Mouse (Mus musculus): ENCODE results near the gene Psmg3. TPM values are rescaled to one million over a fixed set of nuclear protein-coding genes. Genes with fewer than 3 reads are reported as not detected.
A peak's percentile ranks its signal among the peaks of the same experiment; 100 is the strongest.

Gene Psmg3
- polyA plus RNA-seq, 1 experiment from 2014 or later = 91.9 TPM

DNA sequence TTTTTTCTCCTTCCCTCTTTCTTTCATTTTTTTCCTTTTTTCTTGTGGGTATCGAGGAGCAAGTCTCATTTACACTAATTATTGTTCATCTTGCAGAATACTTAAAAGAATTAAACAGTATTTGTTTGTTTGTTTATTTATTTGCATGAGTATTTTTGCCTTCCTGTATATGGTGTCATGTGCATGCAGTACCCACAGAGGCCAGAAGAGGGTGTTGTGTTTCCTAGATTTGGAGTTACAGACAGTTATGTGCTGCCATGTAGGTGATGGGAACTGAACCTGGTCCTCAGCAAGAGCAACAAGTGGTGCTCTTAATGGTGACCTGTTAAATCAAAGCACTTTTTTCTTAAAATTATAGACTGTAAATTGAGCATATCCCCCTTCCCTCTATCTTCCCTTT is 908 bp upstream of the Psmg3 start:
- H3K27me3 ChIP-seq (replicated peaks; ENCODE audit: low read depth, poor library complexity, severe bottlenecking) = no peaks in the 10 kb centered on the region
- DNase-seq (ENCODE audit: low spot score) = no peak
- H3K36me3 ChIP-seq (replicated peaks) = peaks cover 22% of the 10 kb centered on the region
- no peak overlapping the region for H3K27ac ChIP-seq (replicated peaks)
- H3K9me3 ChIP-seq = no peaks in the 10 kb centered on the region
- 94% methylated on average over 1 of the region's 1 CpGs for WGBS
- H3K4me3 ChIP-seq = no peak overlapping the region
- peaks cover 15% of the 10 kb centered on the region for H3K4me1 ChIP-seq

DNA sequence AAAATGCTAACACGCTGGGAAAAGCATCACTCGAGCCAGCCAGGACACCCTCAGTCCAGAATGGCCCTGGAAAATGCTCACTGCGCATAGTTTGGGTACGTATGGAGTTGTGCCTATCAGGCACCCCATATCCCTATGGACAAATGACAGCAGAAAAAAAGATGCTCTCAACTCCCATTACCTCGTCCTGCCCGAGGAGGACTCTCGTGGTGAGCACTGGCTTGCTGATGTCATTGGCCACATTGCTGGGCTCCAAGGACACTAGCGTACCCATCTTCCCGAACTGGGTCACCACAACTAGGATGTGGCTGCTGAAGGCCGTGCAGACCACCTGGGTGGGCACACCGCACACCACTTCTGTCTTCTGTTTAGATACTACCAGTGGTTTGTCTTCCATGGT is 738 bp downstream of the Psmg3 start:
- H3K4me3 ChIP-seq = peak overlapping the region; percentile 73
- peak overlapping the region; percentile 88 for H3K27ac ChIP-seq (replicated peaks)
- no peak for DNase-seq (ENCODE audit: low spot score)
- peaks cover 15% of the 10 kb centered on the region for H3K4me1 ChIP-seq
- H3K9me3 ChIP-seq = no peaks in the 10 kb centered on the region
- H3K36me3 ChIP-seq (replicated peaks) = peaks cover 38% of the 10 kb centered on the region
- no peaks in the 10 kb centered on the region for H3K27me3 ChIP-seq (replicated peaks; ENCODE audit: low read depth, poor library complexity, severe bottlenecking)
- 45% methylated on average over 11 of the region's 11 CpGs for WGBS

DNA sequence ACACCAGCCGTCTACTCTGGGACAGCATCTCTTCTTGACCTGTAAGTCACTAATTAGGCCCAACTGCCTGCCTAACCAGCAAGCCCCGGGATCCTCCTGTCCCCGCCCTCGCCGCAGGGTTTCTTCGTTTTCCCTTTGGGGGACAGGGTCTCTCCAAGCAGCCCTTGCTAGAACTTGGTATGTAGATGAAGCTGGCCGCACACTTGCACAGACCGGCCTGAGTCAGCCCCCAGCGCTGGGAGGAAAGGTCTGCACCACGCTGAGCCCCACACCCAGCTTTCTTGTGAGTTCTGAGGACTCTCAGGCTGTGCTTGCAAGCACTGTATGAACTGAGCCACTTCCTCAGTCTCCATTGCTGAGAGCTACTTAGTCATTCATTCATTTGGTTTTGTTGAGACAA is 2.2 kb downstream of the Psmg3 start:
- 93% methylated on average over 10 of the region's 10 CpGs for WGBS
- no peak for DNase-seq (ENCODE audit: low spot score)
- no peaks in the 10 kb centered on the region for H3K9me3 ChIP-seq
- no peak overlapping the region for H3K27ac ChIP-seq (replicated peaks)
- no peak overlapping the region for H3K4me3 ChIP-seq
- no peaks in the 10 kb centered on the region for H3K27me3 ChIP-seq (replicated peaks; ENCODE audit: low read depth, poor library complexity, severe bottlenecking)
- H3K36me3 ChIP-seq (replicated peaks) = peaks cover 39% of the 10 kb centered on the region
- peaks cover 15% of the 10 kb centered on the region for H3K4me1 ChIP-seq

DNA sequence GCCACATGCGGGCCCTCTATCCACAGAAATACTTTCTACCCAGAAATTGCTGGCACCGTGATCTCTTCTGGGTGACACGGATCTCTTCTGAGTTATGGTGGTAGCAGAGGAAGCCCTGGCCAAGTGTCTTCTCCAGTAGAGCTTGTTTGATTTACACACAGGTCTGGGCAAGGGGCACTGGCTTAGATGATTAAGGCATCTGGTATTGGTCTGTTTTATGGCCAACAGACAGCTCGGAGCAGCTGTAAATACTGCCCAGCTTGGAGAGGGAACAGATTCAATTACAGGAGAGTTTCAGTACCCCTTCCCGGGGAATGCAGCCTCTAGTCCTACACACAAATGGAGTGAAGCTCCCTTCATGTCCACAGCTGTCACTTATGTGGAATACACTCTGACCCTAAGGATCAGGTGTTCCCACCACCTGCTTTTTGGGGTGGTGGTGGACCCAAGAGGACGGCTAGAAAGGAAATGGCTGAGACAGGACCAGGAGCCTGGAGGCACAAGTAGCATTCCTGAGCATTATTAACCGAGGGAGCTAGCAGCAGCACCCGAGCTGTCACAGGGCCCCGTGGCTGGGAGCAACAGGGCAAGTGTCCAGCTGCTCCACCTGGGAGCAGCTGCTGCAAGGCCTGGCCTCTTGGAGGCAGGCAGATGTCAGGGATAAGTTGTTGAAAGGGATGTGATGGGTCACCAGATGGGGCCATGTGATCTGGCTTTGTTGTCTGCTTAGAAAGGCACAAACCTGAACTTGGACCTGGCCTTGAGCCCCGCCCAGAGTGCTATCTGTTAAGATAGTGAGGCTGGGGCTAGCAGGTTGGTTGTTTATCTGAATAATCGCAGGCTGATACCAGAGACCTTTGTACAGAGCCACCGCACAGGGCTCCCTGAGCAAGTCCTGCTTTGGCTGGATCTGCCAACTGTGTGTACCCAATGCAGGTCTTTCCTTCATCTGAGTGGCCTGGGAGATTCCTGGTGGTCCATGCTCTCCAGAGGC is 4.9 kb downstream of the Psmg3 start:
- Histone ChIP-seq H3K36me3 (replicated peaks) (peaks cover 39% of the 10 kb centered on the region), H3K27me3 (replicated peaks; ENCODE audit: low read depth, poor library complexity, severe bottlenecking) (no peaks in the 10 kb centered on the region), H3K4me1 (peaks cover 13% of the 10 kb centered on the region), H3K4me3 (no peak overlapping the region), H3K9me3 (no peaks in the 10 kb centered on the region), H3K27ac (replicated peaks) (no peak overlapping the region)
- no peak for DNase-seq (ENCODE audit: low spot score)
- WGBS = 80% methylated on average over 12 of the region's 12 CpGs

DNA sequence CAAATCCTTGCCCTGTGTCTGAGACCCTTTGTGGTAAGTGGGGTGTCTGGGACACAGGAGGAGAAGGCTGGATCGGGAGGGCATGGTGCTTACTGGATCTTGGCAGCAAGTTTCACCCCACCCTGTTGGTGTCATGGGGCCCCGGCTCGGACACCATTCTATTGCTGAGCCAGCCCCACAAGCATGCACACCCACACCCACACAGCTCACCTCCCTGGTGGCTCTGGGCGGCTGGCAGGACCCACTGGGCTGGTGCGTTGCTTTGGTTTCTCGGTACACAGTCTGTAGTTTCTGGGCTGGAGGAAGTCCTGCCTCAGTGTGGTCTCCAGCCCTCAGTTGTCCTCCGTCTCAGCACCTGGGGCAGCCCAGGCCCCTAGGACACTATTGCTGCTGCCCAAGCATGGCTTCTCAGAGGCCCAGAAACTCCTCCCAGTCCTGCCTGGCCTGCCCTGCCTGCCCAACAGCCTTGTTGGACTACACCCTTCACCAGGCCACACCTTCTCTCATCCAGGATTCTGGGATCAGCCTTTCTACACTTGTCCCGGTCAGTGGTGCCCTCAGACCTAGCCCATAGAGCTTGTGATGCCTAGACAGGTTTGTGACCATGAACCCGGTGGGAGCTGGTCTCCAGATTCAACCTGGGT is 7.0 kb downstream of the Psmg3 start, which contains the start of gene Tmem184a:
Tmem184a (minus strand) TSS at position 380 of the 644 bp plus-strand sequence.
- Histone ChIP-seq H3K36me3 (replicated peaks) (peaks cover 37% of the 10 kb centered on the region), H3K4me1 (no peaks in the 10 kb centered on the region), H3K27ac (replicated peaks) (no peak within 1 kb of the TSS), H3K4me3 (no peak within 1 kb of the TSS), H3K27me3 (replicated peaks; ENCODE audit: low read depth, poor library complexity, severe bottlenecking) (peaks cover 11% of the 10 kb centered on the region), H3K9me3 (no peaks in the 10 kb centered on the region)
- no peak for DNase-seq (ENCODE audit: low spot score)
- WGBS = 88% methylated on average over 9 of the region's 9 CpGs

DNA sequence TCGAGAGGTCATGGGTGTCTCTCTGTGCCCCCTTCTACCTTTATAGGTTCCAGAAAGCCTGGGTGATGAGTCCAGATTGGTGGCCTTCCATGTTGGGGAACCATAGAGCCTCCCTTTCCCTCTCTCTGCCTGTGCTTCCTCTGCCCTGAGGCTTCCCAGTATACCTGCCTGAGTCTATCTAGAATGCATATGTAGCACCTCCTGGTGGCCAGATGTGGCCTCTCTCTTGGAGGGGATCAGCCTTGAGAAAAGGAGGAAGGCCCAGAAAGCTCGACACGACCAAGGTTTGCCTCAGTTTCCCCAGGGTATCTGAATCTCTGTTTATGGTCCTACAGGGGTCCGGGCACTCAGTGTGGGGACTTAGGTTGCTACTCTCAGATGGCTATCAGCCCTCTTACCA is 7.9 kb downstream of the Psmg3 start:
- H3K9me3 ChIP-seq = no peaks in the 10 kb centered on the region

DNA sequence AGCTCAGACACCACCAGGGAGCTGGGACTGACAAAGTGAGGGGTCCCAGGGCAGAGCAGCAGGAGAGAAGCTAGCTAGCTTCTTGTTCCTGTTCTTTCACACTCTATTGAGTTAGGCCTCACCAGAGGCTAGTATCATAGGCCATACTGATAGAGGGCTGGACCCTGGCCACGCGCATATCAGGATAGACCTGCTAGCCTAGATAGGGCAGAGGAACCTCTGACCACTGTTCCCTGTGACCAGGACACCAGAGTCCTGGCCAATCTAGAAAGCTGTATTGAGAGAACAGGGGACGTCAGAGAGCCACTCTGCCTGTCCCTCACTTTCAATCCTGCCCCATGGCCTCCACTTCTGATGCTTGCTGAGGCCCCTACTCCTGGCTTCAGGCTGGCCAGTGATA is 8.6 kb downstream of the Psmg3 start:
- 0 out of 2 replicates have a peak overlapping the region, but pooled peaks have one; percentile 25 for H3K27ac ChIP-seq (replicated peaks)
- peaks cover 28% of the 10 kb centered on the region for H3K27me3 ChIP-seq (replicated peaks; ENCODE audit: low read depth, poor library complexity, severe bottlenecking)
- DNase-seq (ENCODE audit: low spot score) = no peak
- peaks cover 22% of the 10 kb centered on the region for H3K36me3 ChIP-seq (replicated peaks)
- no peak overlapping the region for H3K4me3 ChIP-seq
- no peaks in the 10 kb centered on the region for H3K9me3 ChIP-seq
- 84% methylated on average over 3 of the region's 3 CpGs for WGBS
- H3K4me1 ChIP-seq = peaks cover 9% of the 10 kb centered on the region; the same call in 1 of the 2 replicates

More for the DNA sequence above, 7.9 kb downstream of the Psmg3 start:
- WGBS = 53% methylated on average over 4 of the region's 4 CpGs
- Histone ChIP-seq H3K36me3 (replicated peaks) (peaks cover 29% of the 10 kb centered on the region), H3K4me1 (peaks cover 4% of the 10 kb centered on the region; the same call in 1 of the 2 replicates), H3K4me3 (no peak overlapping the region), H3K27me3 (replicated peaks; ENCODE audit: low read depth, poor library complexity, severe bottlenecking) (peaks cover 20% of the 10 kb centered on the region), H3K27ac (replicated peaks) (no peak overlapping the region)
- peak; percentile 28 for DNase-seq (ENCODE audit: low spot score)

DNA sequence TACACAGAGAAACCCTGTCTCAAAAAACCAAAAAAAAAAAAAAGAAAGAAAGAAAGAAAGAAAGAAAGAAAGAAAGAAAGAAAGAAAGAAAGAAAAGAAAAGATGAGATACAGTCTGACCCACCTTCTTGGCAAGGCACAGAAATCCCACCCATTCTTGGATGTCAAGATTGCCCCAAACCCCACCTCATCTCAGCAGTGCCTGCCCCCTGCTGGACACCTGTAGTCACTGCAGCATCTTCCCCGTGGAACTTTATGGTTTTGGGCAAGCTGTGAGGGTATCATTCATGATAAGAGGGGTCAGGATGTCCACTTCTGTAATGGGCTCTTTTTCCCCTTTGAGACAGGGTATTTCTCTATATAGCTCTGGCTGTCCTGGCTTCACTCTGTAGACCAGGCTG is 9.4 kb downstream of the Psmg3 start:
- Histone ChIP-seq H3K27ac (replicated peaks) (no peak overlapping the region), H3K9me3 (no peaks in the 10 kb centered on the region), H3K36me3 (replicated peaks) (peaks cover 14% of the 10 kb centered on the region), H3K4me3 (no peak overlapping the region), H3K27me3 (replicated peaks; ENCODE audit: low read depth, poor library complexity, severe bottlenecking) (peaks cover 35% of the 10 kb centered on the region), H3K4me1 (peaks cover 14% of the 10 kb centered on the region; the same call in 1 of the 2 replicates)
- DNase-seq (ENCODE audit: low spot score) = no peak
- 2% methylated on average over 1 of the region's 1 CpGs for WGBS

DNA sequence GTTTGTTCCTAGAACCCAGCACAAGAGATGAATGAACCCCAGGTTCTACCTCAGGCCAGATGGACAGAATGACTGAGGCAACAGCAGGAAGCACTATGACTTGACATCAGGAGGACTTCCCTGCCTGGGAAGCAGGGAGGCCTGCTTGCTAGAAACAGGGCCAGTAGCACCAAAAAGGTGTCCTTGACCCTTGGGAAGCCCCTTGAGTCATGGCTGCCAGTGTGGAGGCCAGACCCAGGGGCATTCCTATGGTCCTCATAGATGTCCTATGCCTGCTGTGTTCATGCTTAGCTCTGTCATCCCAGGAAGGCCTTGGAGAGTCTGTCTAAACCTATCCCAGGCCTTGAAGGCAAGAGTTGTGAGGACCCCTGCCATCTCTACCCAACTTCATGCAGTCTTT is 10.2 kb downstream of the Psmg3 start:
- no peak for DNase-seq (ENCODE audit: low spot score)
- H3K4me3 ChIP-seq = no peak overlapping the region
- peaks cover 6% of the 10 kb centered on the region for H3K36me3 ChIP-seq (replicated peaks)
- H3K9me3 ChIP-seq = no peaks in the 10 kb centered on the region
- H3K27ac ChIP-seq (replicated peaks) = no peak overlapping the region
- peaks cover 14% of the 10 kb centered on the region; the same call in 1 of the 2 replicates for H3K4me1 ChIP-seq
- peaks cover 35% of the 10 kb centered on the region for H3K27me3 ChIP-seq (replicated peaks; ENCODE audit: low read depth, poor library complexity, severe bottlenecking)

DNA sequence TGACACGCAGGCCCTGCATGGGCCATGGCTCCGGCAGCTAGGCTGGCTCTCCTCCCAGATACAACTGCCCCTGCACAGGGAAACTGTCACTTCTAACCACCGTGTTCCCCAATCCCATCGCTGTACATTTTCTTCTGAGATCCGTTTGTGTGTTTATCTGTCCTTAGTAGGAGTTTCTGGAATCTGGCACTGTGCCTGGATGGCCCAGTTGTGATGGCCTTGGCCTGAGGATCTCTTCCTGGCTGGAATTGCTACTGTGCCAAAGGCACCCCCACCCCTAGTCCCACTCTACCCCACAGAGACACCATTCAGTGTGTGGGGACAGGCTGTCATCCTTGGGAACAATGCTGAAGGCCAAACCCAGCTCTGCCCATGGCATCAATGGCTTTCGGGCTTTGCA is 10.7 kb downstream of the Psmg3 start:
- no peaks in the 10 kb centered on the region for H3K9me3 ChIP-seq
- no peak overlapping the region for H3K27ac ChIP-seq (replicated peaks)
- DNase-seq (ENCODE audit: low spot score) = no peak
- peaks cover 14% of the 10 kb centered on the region; the same call in 1 of the 2 replicates for H3K4me1 ChIP-seq
- H3K36me3 ChIP-seq (replicated peaks) = peaks cover 1% of the 10 kb centered on the region
- peaks cover 35% of the 10 kb centered on the region for H3K27me3 ChIP-seq (replicated peaks; ENCODE audit: low read depth, poor library complexity, severe bottlenecking)
- 88% methylated on average over 6 of the region's 6 CpGs for WGBS
- no peak overlapping the region for H3K4me3 ChIP-seq

DNA sequence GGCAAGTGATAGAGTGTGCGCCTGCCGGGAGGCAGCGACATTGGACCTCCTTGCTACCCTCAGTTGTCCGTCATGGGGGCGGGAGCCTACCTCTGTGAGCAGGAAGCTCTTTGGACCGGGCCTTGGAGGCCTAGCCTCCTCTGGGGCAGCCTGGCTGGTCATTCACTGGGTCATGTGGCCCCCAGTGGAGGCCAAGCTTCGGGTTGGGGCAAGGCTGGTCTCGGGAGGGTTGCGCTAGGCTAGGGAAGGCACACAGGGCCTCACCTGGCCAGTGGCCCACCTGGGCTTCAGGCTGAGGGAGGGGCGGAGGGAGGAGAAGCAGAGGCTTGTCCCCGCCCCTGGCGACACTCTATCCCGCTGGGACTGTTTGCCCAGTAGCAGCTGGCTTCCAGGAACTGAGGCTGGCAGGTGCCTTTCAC is 12.7 kb downstream of the Psmg3 start:
- 7% methylated on average over 13 of the region's 13 CpGs for WGBS
- Histone ChIP-seq H3K36me3 (replicated peaks) (no peaks in the 10 kb centered on the region), H3K27me3 (replicated peaks; ENCODE audit: low read depth, poor library complexity, severe bottlenecking) (peaks cover 35% of the 10 kb centered on the region), H3K9me3 (no peaks in the 10 kb centered on the region), H3K4me3 (peak overlapping the region; percentile 43), H3K27ac (replicated peaks) (peak overlapping the region; percentile 69; the same call in 1 of the 2 replicates), H3K4me1 (peaks cover 14% of the 10 kb centered on the region; the same call in 1 of the 2 replicates)
- DNase-seq (ENCODE audit: low spot score) = peak; percentile 45

DNA sequence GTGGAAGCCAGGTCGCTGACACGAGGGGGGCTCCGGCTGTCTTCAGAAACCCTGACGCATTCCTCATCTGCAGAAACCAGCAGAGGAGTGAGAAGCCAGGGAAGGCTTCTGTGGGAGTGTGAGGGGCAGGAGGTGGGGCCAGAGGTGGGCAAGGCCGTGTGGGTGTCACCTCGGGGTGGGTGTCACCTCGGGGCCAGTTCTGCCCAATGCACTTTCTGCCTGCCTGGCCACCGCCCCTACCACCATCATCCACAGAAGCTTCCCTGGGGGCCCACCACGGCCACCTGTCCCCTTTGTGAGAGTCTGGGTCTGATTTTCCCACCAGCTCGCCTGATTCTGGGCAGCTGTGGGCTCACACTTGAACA is 13.6 kb downstream of the Psmg3 start:
- 47% methylated on average over 10 of the region's 10 CpGs for WGBS
- H3K27ac ChIP-seq (replicated peaks) = no peak overlapping the region
- no peaks in the 10 kb centered on the region for H3K36me3 ChIP-seq (replicated peaks)
- no peaks in the 10 kb centered on the region for H3K9me3 ChIP-seq
- peaks cover 35% of the 10 kb centered on the region for H3K27me3 ChIP-seq (replicated peaks; ENCODE audit: low read depth, poor library complexity, severe bottlenecking)
- DNase-seq (ENCODE audit: low spot score) = no peak
- peak overlapping the region; percentile 43; the same call in 1 of the 2 replicates for H3K4me3 ChIP-seq
- peaks cover 14% of the 10 kb centered on the region; the same call in 1 of the 2 replicates for H3K4me1 ChIP-seq

All from embryonic facial prominence, embryonic 10.5 days (tissue).